Mouse (Mus musculus) CH12.LX (cell line): Measurements from ENCODE around the gene Gm9999. TPM values are rescaled to one million over a fixed set of nuclear protein-coding genes. Genes with fewer than 3 reads are reported as not detected.

ENCODE experiments used
- DNase-seq: peaks from one replicate; pipeline ENCODE4 v3.0.0-alpha.2; 2013; ENCODE audit errors: extremely low read depth
- H3K27ac ChIP-seq: 2 replicates; pipeline ENCODE4 v1.5.1; 2012; ENCODE audit warnings: low read depth, mild to moderate bottlenecking, control low read depth, moderate library complexity; ENCODE audit not compliant: insufficient read depth
- H3K27me3 ChIP-seq: replicated peaks from 2 replicates; pipeline ENCODE3; 2012; ENCODE audit warnings: inconsistent platforms
- H3K36me3 ChIP-seq, 2 experiments: replicated peaks in 1 of 2; 2 replicates each; pipeline versions ENCODE3 to v1.6.1; 2012; ENCODE audit warnings: inconsistent platforms in 1 of 2, low read length in 1 of 2, mild to moderate bottlenecking in 1 of 2, mixed read lengths in 1 of 2, moderate library complexity in 1 of 2; ENCODE audit not compliant: control insufficient read depth in 1 of 2, insufficient read depth in 1 of 2
- H3K4me1 ChIP-seq, 2 experiments: 2 replicates each; pipeline ENCODE4 v1.6.1; 2012; ENCODE audit warnings: inconsistent platforms in 1 of 2, moderate library complexity in 1 of 2; ENCODE audit not compliant: insufficient read depth in 2 of 2, control insufficient read depth in 1 of 2
- H3K4me2 ChIP-seq: 2 replicates; pipeline ENCODE4 v1.6.1; 2012; ENCODE audit warnings: low read depth, mild to moderate bottlenecking, control low read depth; ENCODE audit not compliant: poor library complexity, insufficient read depth, severe bottlenecking
- H3K4me3 ChIP-seq, 3 experiments: fragments of 150-350 bp in 1 of 3; sonication (generic) in 1 of 3; replicated peaks in 1 of 3; 2 replicates each; pipeline versions ENCODE3 to v1.5.1; 2011 to 2012; ENCODE audit warnings: low read depth in 2 of 3, low read length in 2 of 3, mild to moderate bottlenecking in 2 of 3, moderate library complexity in 2 of 3, control low read depth in 1 of 3, improper control_type of control experiment in 1 of 3, inconsistent platforms in 1 of 3, mixed read lengths in 1 of 3; ENCODE audit not compliant: poor library complexity in 1 of 3
- H3K79me2 ChIP-seq: replicated peaks from 2 replicates; pipeline ENCODE4 v1.6.1; 2012; ENCODE audit warnings: mild to moderate bottlenecking, moderate library complexity; ENCODE audit not compliant: control insufficient read depth, poor library complexity, insufficient read depth, severe bottlenecking; ENCODE audit errors: extremely low read depth
- H3K9ac ChIP-seq: 2 replicates; pipeline ENCODE4 v1.6.1; 2012; ENCODE audit warnings: low read depth, mild to moderate bottlenecking, control low read depth, moderate library complexity; ENCODE audit not compliant: insufficient read depth
- H3K9me3 ChIP-seq: replicated peaks from 2 replicates; pipeline ENCODE3; 2012; ENCODE audit warnings: low read length, inconsistent platforms, mixed read lengths
- CHD1 ChIP-seq: IDR thresholded peaks from 2 replicates; pipeline ENCODE4 v1.6.1; 2012; ENCODE audit warnings: low read depth, low read length, improper control_type of control experiment, inconsistent platforms
- CTCF ChIP-seq, 2 experiments: IDR thresholded peaks in 1 of 2; conservative IDR thresholded peaks in 1 of 2; 2 replicates each; pipeline ENCODE4 v1.5.1; 2011 to 2012; ENCODE audit warnings: low read depth in 2 of 2, low read length in 2 of 2, improper control_type of control experiment in 1 of 2, inconsistent platforms in 1 of 2, mild to moderate bottlenecking in 1 of 2, moderate library complexity in 1 of 2
- E2F4 ChIP-seq: IDR thresholded peaks from 2 replicates; pipeline ENCODE4 v1.6.1; 2011; ENCODE audit warnings: low read depth, low read length, improper control_type of control experiment; ENCODE audit not compliant: insufficient replicate concordance
- ETS1 ChIP-seq: conservative IDR thresholded peaks from 2 replicates; pipeline ENCODE4 v1.6.1; 2012; ENCODE audit warnings: low read depth, mild to moderate bottlenecking, inconsistent platforms, low read length, improper control_type of control experiment, moderate library complexity
- MXI1 ChIP-seq: IDR thresholded peaks from 2 replicates; pipeline ENCODE4 v1.6.1; 2011; ENCODE audit warnings: mild to moderate bottlenecking, low read depth, low read length, improper control_type of control experiment
- NELFE ChIP-seq: IDR thresholded peaks from 2 replicates; pipeline ENCODE4 v1.6.1; 2011; ENCODE audit warnings: low read depth, low read length, improper control_type of control experiment
- POLR2AphosphoS2 ChIP-seq: IDR thresholded peaks from 2 replicates; pipeline ENCODE4 v1.6.1; 2011; ENCODE audit warnings: low read depth, low read length, improper control_type of control experiment
- RAD21 ChIP-seq: IDR thresholded peaks from 2 replicates; pipeline ENCODE4 v1.6.1; 2011; ENCODE audit warnings: low read depth, mild to moderate bottlenecking, low read length, improper control_type of control experiment, moderate library complexity
- RCOR1 ChIP-seq: conservative IDR thresholded peaks from 2 replicates; pipeline ENCODE4 v1.6.1; 2012; ENCODE audit warnings: low read depth, mild to moderate bottlenecking, inconsistent platforms, low read length, improper control_type of control experiment
- SMC3 ChIP-seq: IDR thresholded peaks from 2 replicates; pipeline ENCODE4 v1.6.1; 2011; ENCODE audit warnings: low read depth, low read length, improper control_type of control experiment
- TBP ChIP-seq: conservative IDR thresholded peaks from 2 replicates; pipeline ENCODE4 v1.6.1; 2011; ENCODE audit warnings: low read depth, low read length, improper control_type of control experiment
- TCF12 ChIP-seq: IDR thresholded peaks from 2 replicates; pipeline ENCODE4 v1.6.1; 2014; ENCODE audit warnings: low read depth, mild to moderate bottlenecking, inconsistent platforms, low read length, improper control_type of control experiment
- UBTF ChIP-seq: IDR thresholded peaks from 2 replicates; pipeline ENCODE4 v1.6.1; 2012; ENCODE audit warnings: low read depth, mild to moderate bottlenecking, inconsistent platforms, low read length, improper control_type of control experiment, moderate library complexity
- USF2 ChIP-seq: conservative IDR thresholded peaks from 2 replicates; pipeline ENCODE4 v1.6.1; 2011; ENCODE audit warnings: low read depth, low read length, improper control_type of control experiment
- ZKSCAN1 ChIP-seq: IDR thresholded peaks from 2 replicates; pipeline ENCODE4 v1.6.1; 2012; ENCODE audit warnings: low read depth, inconsistent platforms, low read length, improper control_type of control experiment, borderline replicate concordance
- dilution Hi-C: fragments of 300-500 bp; cut with MboI; formaldehyde crosslinking; loops from 2 replicates; pipeline ENCODE4 v1.14.3; 2020; ENCODE audit warnings: low sequenced_read_pairs; ENCODE audit not compliant: extremely low pct_unique_long_range_greater_than_20kb, extremely low pct_ligation_motif_present
- in situ Hi-C: fragments of 300-500 bp; cut with MboI; formaldehyde crosslinking; loops from 3 replicates; pipeline ENCODE4 v1.14.3; 2019; ENCODE audit warnings: low sequenced_read_pairs, low pct_ligation_motif_present, low pct_unique_long_range_greater_than_20kb, mixed read lengths
- polyA plus RNA-seq: library from polyadenylated mRNA; unstranded; fragments of >175 nt; gene quantifications from 2 replicates; pipeline ENCODE4 v1.2.1, GENCODE M21; 2012; ENCODE audit warnings: low read depth; ENCODE audit not compliant: insufficient read length
- total RNA-seq, 2 experiments: library from RNA; depleted of rRNA; stranded (reverse); fragments of 300-350 nt in 1 of 2; fragments of >200 nt in 1 of 2; gene quantifications; 2 replicates each; pipeline ENCODE4 v1.2.3; 2012 to 2014

Gm9999 gene
- total and polyA plus RNA-seq, 3 experiments: not detected

GRCm38 (mm10) chr7:47027520-47027919, 44.1 kb downstream of the Gm9999 start:
- Histone ChIP-seq H3K36me3 (no peaks in the 10 kb centered on the region), H3K27ac (no peak overlapping the region), H3K9me3 (no peaks in the 10 kb centered on the region), H3K9ac (no peak overlapping the region), H3K4me2 (no peak overlapping the region), H3K4me1 (peaks cover 0 to 24% of the 10 kb centered on the region in 2 experiments; a peak in 2 of 4 replicates), H3K27me3 (no peaks in the 10 kb centered on the region), H3K79me2 (no peaks in the 10 kb centered on the region), H3K4me3 (no peak overlapping the region)
- no peak for DNase-seq
- dilution Hi-C loops (no loop called here), in situ Hi-C loops (no loop called here)
- TF ChIP-seq RAD21: peak; percentile 27
- no peak; a peak in 1 of 4 replicates for TF ChIP-seq CTCF (conservative IDR thresholded peaks at IDR 0.05 in 1 of 2, IDR thresholded peaks at IDR 0.05 in 1 of 2; ENCODE audit: low read depth in 2 of 2, low read length in 2 of 2)

GRCm38 (mm10) chr7:47030517-47031193, 47.3 kb downstream of the Gm9999 start:
- TF ChIP-seq ETS1: no peak
- TF ChIP-seq UBTF: no peak
- TF ChIP-seq ZKSCAN1: no peak
- no peak for TF ChIP-seq MXI1
- TF ChIP-seq TBP: no peak
- no peak for TF ChIP-seq E2F4
- TF ChIP-seq NELFE: no peak
- no peak for TF ChIP-seq TCF12
- no peak overlapping the region for H3K9ac ChIP-seq
- no peak overlapping the region for H3K27ac ChIP-seq
- H3K4me2 ChIP-seq: no peak overlapping the region
- peaks cover 0 to 14% of the 10 kb centered on the region in 2 experiments; a peak in 2 of 4 replicates for H3K4me1 ChIP-seq
- in situ Hi-C loops (no loop called here), dilution Hi-C loops (no loop called here)
- H3K36me3 ChIP-seq: no peaks in the 10 kb centered on the region
- H3K27me3 ChIP-seq: no peaks in the 10 kb centered on the region
- no peak for DNase-seq
- no peaks in the 10 kb centered on the region for H3K79me2 ChIP-seq
- H3K4me3 ChIP-seq: no peak overlapping the region
- H3K9me3 ChIP-seq: no peaks in the 10 kb centered on the region

DNA sequence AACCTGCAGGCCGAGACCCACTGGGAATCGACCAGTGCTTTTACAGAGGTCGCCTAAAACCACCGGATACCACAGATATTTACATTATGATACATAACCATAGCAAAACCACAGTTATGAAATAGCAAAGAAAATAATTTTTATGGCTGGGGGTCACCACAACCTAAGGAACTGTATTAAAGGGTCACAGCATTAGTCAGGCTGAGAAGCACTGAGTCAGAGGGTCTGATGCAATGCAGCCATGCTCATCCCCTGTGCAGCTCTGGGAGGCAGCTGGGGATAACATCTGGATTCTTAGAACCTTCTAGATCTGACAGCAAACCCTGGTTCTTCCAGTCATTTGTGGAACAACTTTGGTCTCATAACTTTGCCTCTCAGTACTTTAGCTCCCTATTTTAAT, 48.0 kb downstream of the Gm9999 start:
- no peak overlapping the region for H3K4me2 ChIP-seq
- peaks cover 0 to 10% of the 10 kb centered on the region in 2 experiments; a peak in 2 of 4 replicates for H3K4me1 ChIP-seq
- no peaks in the 10 kb centered on the region for H3K27me3 ChIP-seq
- no peaks in the 10 kb centered on the region for H3K9me3 ChIP-seq
- no peak for DNase-seq
- no peak overlapping the region for H3K27ac ChIP-seq
- H3K9ac ChIP-seq: no peak overlapping the region
- TF ChIP-seq SMC3: no peak
- TF ChIP-seq RAD21: no peak
- TF ChIP-seq CHD1: no peak
- TF ChIP-seq USF2: no peak
- no peak for TF ChIP-seq POLR2AphosphoS2
- TF ChIP-seq RCOR1: no peak
- no peaks in the 10 kb centered on the region for H3K79me2 ChIP-seq
- no peaks in the 10 kb centered on the region for H3K36me3 ChIP-seq
- in situ Hi-C loops (no loop called here), dilution Hi-C loops (no loop called here)
- no peak overlapping the region for H3K4me3 ChIP-seq
